ENCODE assay signal across 8 mouse cellular contexts in genomic region chr19:24173020-24173419, GRCm38 (mm10). TPM values are rescaled to one million over a fixed set of nuclear protein-coding genes. Genes with fewer than 3 reads are reported as not detected.
DNase-seq lines count a peak whose midpoint lies in the region; ATAC-seq and TF ChIP-seq lines count a peak whose summit lies in the region.
"Had no signal": no experiment of that assay in that cellular context is flagged by ENCODE, and none has a peak within 500 bp of the region (broad histone marks: within the 10 kb centered on the region; RNA-seq: fewer than 3 reads in every experiment).

No protein-coding gene starts in this region.

- H3K9ac ChIP-seq in lung, embryonic 16.5 days (ENCODE audit: low read length), result peak overlapping the region; percentile 21; the same call in 1 of the 2 replicates
- no peak overlapping the region for H3K9ac ChIP-seq in forebrain, embryonic 15.5 days (replicated peaks)
- H3K9ac ChIP-seq in liver, embryonic 13.5 days, result no peak overlapping the region
- peak overlapping the region; percentile 79 for H3K9ac ChIP-seq in stomach, postnatal 0 days (ENCODE audit: low read length)

- peaks cover 15% of the 10 kb centered on the region for H3K4me1 ChIP-seq in lung, embryonic 16.5 days (replicated peaks; ENCODE audit: control insufficient read depth, insufficient read depth, low read length)
- peaks cover 15% of the 10 kb centered on the region for H3K4me1 ChIP-seq in forebrain, embryonic 15.5 days
- H3K4me1 ChIP-seq in liver, embryonic 13.5 days (replicated peaks), result peaks cover 31% of the 10 kb centered on the region
- H3K4me1 ChIP-seq in stomach, postnatal 0 days (replicated peaks; ENCODE audit: control insufficient read depth, insufficient read depth), result peaks cover 4% of the 10 kb centered on the region; the same call in 1 of the 2 replicates

- H3K36me3 ChIP-seq in lung, embryonic 16.5 days (ENCODE audit: control insufficient read depth, insufficient read depth, low read length), result no peaks in the 10 kb centered on the region
- no peaks in the 10 kb centered on the region for H3K36me3 ChIP-seq in forebrain, embryonic 15.5 days
- H3K36me3 ChIP-seq in liver, embryonic 13.5 days, result no peaks in the 10 kb centered on the region
- no peaks in the 10 kb centered on the region for H3K36me3 ChIP-seq in stomach, postnatal 0 days (ENCODE audit: control insufficient read depth, insufficient read depth, low read length)

- 29% methylated on average over 6 of the region's 6 CpGs for WGBS in lung, embryonic 16.5 days
- WGBS in forebrain, embryonic 15.5 days, result 13% methylated on average over 6 of the region's 6 CpGs
- 44% methylated on average over 6 of the region's 6 CpGs for WGBS in liver, embryonic 13.5 days (ENCODE audit: insufficient replicate concordance)
- WGBS in stomach, postnatal 0 days, result 45% methylated on average over 6 of the region's 6 CpGs

- peak overlapping the region; percentile 72 for H3K4me3 ChIP-seq in lung, embryonic 16.5 days (ENCODE audit: low read length)
- H3K4me3 ChIP-seq in forebrain, embryonic 15.5 days, result peak overlapping the region; percentile 63
- peak overlapping the region; percentile 69 for H3K4me3 ChIP-seq in liver, embryonic 13.5 days (replicated peaks)
- H3K4me3 ChIP-seq in stomach, postnatal 0 days (ENCODE audit: low read depth, low read length), result no peak overlapping the region; the same call in 1 of the 2 replicates

- no peak overlapping the region for H3K27ac ChIP-seq in lung, embryonic 16.5 days (ENCODE audit: low read length)
- no peak overlapping the region for H3K27ac ChIP-seq in forebrain, embryonic 15.5 days (replicated peaks)
- H3K27ac ChIP-seq in liver, embryonic 13.5 days, result no peak overlapping the region
- H3K27ac ChIP-seq in stomach, postnatal 0 days (replicated peaks), result no peak overlapping the region

- DNase-seq in lung, postnatal 10 days, result no peak
- no peak for DNase-seq in liver, embryonic 13.5 days
- DNase-seq in stomach, postnatal 0 days (ENCODE audit: low spot score), result no peak
- no peak for DNase-seq in gastrocnemius, postnatal 4 days (ENCODE audit: low spot score in 2 of 2)
- DNase-seq in left cerebral cortex, adult 18-20 months (ENCODE audit: low spot score in 2 of 2), result no peak
- DNase-seq: thymus, adult 2 months had no signal

- ATAC-seq in lung, embryonic 16.5 days (ENCODE audit: low read depth), result no peak
- no peak for ATAC-seq in forebrain, embryonic 15.5 days (replicated peaks)
- ATAC-seq in liver, embryonic 13.5 days (ENCODE audit: low read depth), result no peak
- no peak for ATAC-seq in stomach, postnatal 0 days (ENCODE audit: low FRiP score, low TSS enrichment)

- no peak for TF ChIP-seq CTCF in stomach, postnatal 0 days (IDR thresholded peaks at IDR 0.05; ENCODE audit: low read depth)

- no peaks in the 10 kb centered on the region for H3K27me3 ChIP-seq in lung, embryonic 16.5 days (ENCODE audit: control insufficient read depth, insufficient read depth, low read depth, low read length)
- H3K27me3 ChIP-seq in forebrain, embryonic 15.5 days, result no peaks in the 10 kb centered on the region
- peaks cover 40% of the 10 kb centered on the region for H3K27me3 ChIP-seq in liver, embryonic 13.5 days
- H3K27me3 ChIP-seq in stomach, postnatal 0 days (ENCODE audit: control insufficient read depth, insufficient read depth, low read length), result no peaks in the 10 kb centered on the region

- peak overlapping the region; percentile 79 for H3K4me2 ChIP-seq in lung, embryonic 16.5 days (ENCODE audit: low read depth, low read length)
- peak overlapping the region; percentile 51 for H3K4me2 ChIP-seq in forebrain, embryonic 15.5 days (replicated peaks)
- H3K4me2 ChIP-seq in liver, embryonic 13.5 days, result peak overlapping the region; percentile 79
- H3K4me2 ChIP-seq in stomach, postnatal 0 days (replicated peaks; ENCODE audit: low read depth), result peak overlapping the region; percentile 85

- H3K9me3 ChIP-seq in lung, embryonic 16.5 days (ENCODE audit: control insufficient read depth, low read length), result no peaks in the 10 kb centered on the region
- H3K9me3 ChIP-seq in forebrain, embryonic 15.5 days, result no peaks in the 10 kb centered on the region
- H3K9me3 ChIP-seq in liver, embryonic 13.5 days (replicated peaks), result no peaks in the 10 kb centered on the region
- no peaks in the 10 kb centered on the region for H3K9me3 ChIP-seq in stomach, postnatal 0 days (ENCODE audit: control insufficient read depth, low read length)

- no peak for TF ChIP-seq EP300 in stomach, postnatal 0 days (optimal IDR thresholded peaks at IDR 0.05)

RNA-seq across cellular contexts. Expression of gene Tjp2, which starts 51.8 kb away (rescaled TPM):
- polyA plus RNA-seq in lung, embryonic 16.5 days (2015; fragmentation: Nextera tagmentation; extraction: Ambion mirVana), result 34.6 and 36.6 TPM in 2 replicates
- 11.9 and 13.9 TPM in 2 replicates for polyA plus RNA-seq in forebrain, embryonic 15.5 days (2015; fragmentation: Nextera tagmentation; extraction: Ambion mirVana)
- 4.7 and 5.3 TPM in 2 replicates for polyA plus RNA-seq in liver, embryonic 13.5 days (2015; fragmentation: Nextera tagmentation; extraction: Ambion mirVana)
- polyA plus RNA-seq in stomach, postnatal 0 days (2015; fragmentation: Nextera tagmentation; extraction: Ambion mirVana), result 18.3 and 20.6 TPM in 2 replicates
- total RNA-seq in gastrocnemius, postnatal 4 days (2021), result 10 to 100 TPM; 15.8 to 19.5 TPM
- 10 to 100 TPM; 16.9 to 22.2 TPM for total RNA-seq in left cerebral cortex, adult 18-20 months (2021)

Comparison
In these comparisons a context has a peak if more than half of its experiments do, and no peak if none do; other contexts are left out.
1. H3K9ac ChIP-seq: peak in lung, embryonic 16.5 days (single experiment) and stomach, postnatal 0 days (single experiment); none in forebrain, embryonic 15.5 days (single experiment) and liver, embryonic 13.5 days (single experiment).
2. Peak in every context shown above with its lines, with median percentiles within 50 percentile points of each other: H3K4me2 ChIP-seq.